Mouse (Mus musculus): ENCODE results near the gene Spock3. TPM values are rescaled to one million over a fixed set of nuclear protein-coding genes. Genes with fewer than 3 reads are reported as not detected.
"Not testable (repeated sequence)": the region's sequence is repeated elsewhere in the genome, so short reads cannot be mapped to it uniquely, and the experiment has no call there.

The Spock3 gene
- 1 to 10 TPM; 3.0 to 3.8 TPM for total RNA-seq (2021)
- polyA plus RNA-seq (2012; rRNA removed), result 0.47 and 0.54 TPM in 2 replicates
- long read RNA-seq, partial matches to known transcripts, result 0 of 2 reads
- long read RNA-seq, other reads (novel, unspliced or antisense), result 2 of 2 reads

GRCm38 (mm10) chr8:62950709-62951108 lies at the start of gene Spock3:
Gene Spock3 (plus strand): TSS chr8:62951009.
- no peak for DNase-seq

GRCm38 (mm10) chr8:62951173-62952134 lies 645 bp downstream of the Spock3 start:
- no peak for DNase-seq

- DNase-seq, result no peak
Observed at GRCm38 (mm10) chr8:62952481-62952880, 1.7 kb downstream of the Spock3 start.

GRCm38 (mm10) chr8:62962608-62963007 lies 11.8 kb downstream of the Spock3 start:
- no peak for DNase-seq

- DNase-seq, result no peak
Observed at GRCm38 (mm10) chr8:62969802-62970372, 19.1 kb downstream of the Spock3 start.

- DNase-seq, result no peak
Observed at GRCm38 (mm10) chr8:63088984-63089383, 138.2 kb downstream of the Spock3 start.

- DNase-seq, result no peak
Observed at GRCm38 (mm10) chr8:63098200-63098599, 147.4 kb downstream of the Spock3 start.

GRCm38 (mm10) chr8:63109761-63110160 lies 159.0 kb downstream of the Spock3 start:
- DNase-seq, result no peak

GRCm38 (mm10) chr8:63112919-63113318 lies 162.1 kb downstream of the Spock3 start:
- no peak for DNase-seq

- no peak for DNase-seq
Observed at GRCm38 (mm10) chr8:63120508-63120907, 169.7 kb downstream of the Spock3 start.

GRCm38 (mm10) chr8:63135406-63135805 lies 184.6 kb downstream of the Spock3 start:
- no peak for DNase-seq

- DNase-seq, result not testable (repeated sequence)
Observed at GRCm38 (mm10) chr8:63163861-63164260, 213.1 kb downstream of the Spock3 start.

- DNase-seq, result no peak
Observed at GRCm38 (mm10) chr8:63165326-63165725, 214.5 kb downstream of the Spock3 start.

- no peak for DNase-seq
Observed at GRCm38 (mm10) chr8:63169956-63170355, 219.1 kb downstream of the Spock3 start.

GRCm38 (mm10) chr8:63181272-63181671 lies 230.5 kb downstream of the Spock3 start:
- DNase-seq, result no peak

- DNase-seq, result peak; percentile 12
Observed at GRCm38 (mm10) chr8:63258812-63259385, 308.1 kb downstream of the Spock3 start.

- no peak for DNase-seq
Observed at GRCm38 (mm10) chr8:63262516-63262915, 311.7 kb downstream of the Spock3 start.

GRCm38 (mm10) chr8:63335366-63335765 lies 384.6 kb downstream of the Spock3 start:
- no peak for DNase-seq

GRCm38 (mm10) chr8:63368580-63368979 lies 417.8 kb downstream of the Spock3 start:
- DNase-seq, result no peak

GRCm38 (mm10) chr8:63397659-63398058 lies 446.9 kb downstream of the Spock3 start:
- DNase-seq, result no peak
